Mouse (Mus musculus): ENCODE results near the gene Fopnl. TPM values are rescaled to one million over a fixed set of nuclear protein-coding genes. Genes with fewer than 3 reads are reported as not detected.
A peak's percentile ranks its signal among the peaks of the same experiment; 100 is the strongest.

Fopnl gene
- polyA plus RNA-seq (2015; fragmentation: Nextera tagmentation; extraction: Ambion mirVana): 192 TPM in 2 replicates

- peaks cover 17% of the 10 kb centered on the region for H3K4me1 ChIP-seq (replicated peaks)
- WGBS: 5% methylated on average over 51 of the region's 51 CpGs
- H3K9me3 ChIP-seq: no peaks in the 10 kb centered on the region
- peaks cover 14% of the 10 kb centered on the region for H3K36me3 ChIP-seq
- peak within 1 kb of the TSS; percentile 87 for H3K4me3 ChIP-seq
- peak within 1 kb of the TSS; percentile 85 for H3K9ac ChIP-seq
- peaks cover 10% of the 10 kb centered on the region for H3K27me3 ChIP-seq
- ATAC-seq (ENCODE audit: low read depth): peak; percentile 100
- H3K4me2 ChIP-seq: peak within 1 kb of the TSS; percentile 81
- H3K27ac ChIP-seq (replicated peaks): peak within 1 kb of the TSS; percentile 94
Observed at GRCm38 (mm10) chr16:14316884-14317876, at the start of gene Fopnl. Gene Fopnl, minus strand, starts transcription at chr16:14317405.

- ATAC-seq (ENCODE audit: low read depth): no peak
- Histone ChIP-seq H3K4me3 (no peak overlapping the region), H3K4me1 (replicated peaks) (peaks cover 13% of the 10 kb centered on the region), H3K27ac (replicated peaks) (no peak overlapping the region), H3K27me3 (no peaks in the 10 kb centered on the region), H3K9ac (no peak overlapping the region), H3K9me3 (no peaks in the 10 kb centered on the region), H3K36me3 (no peaks in the 10 kb centered on the region), H3K4me2 (no peak overlapping the region)
- WGBS: 100% methylated on average over 1 of the region's 1 CpGs
Observed at GRCm38 (mm10) chr16:14366017-14366416, 48.8 kb upstream of the Fopnl start.

GRCm38 (mm10) chr16:14365457-14365856, 48.3 kb upstream of the Fopnl start:
- no peak for ATAC-seq (ENCODE audit: low read depth)
- H3K36me3 ChIP-seq: no peaks in the 10 kb centered on the region
- no peak overlapping the region for H3K4me2 ChIP-seq
- WGBS: 72% methylated on average over 4 of the region's 4 CpGs
- H3K27ac ChIP-seq (replicated peaks): no peak overlapping the region
- H3K27me3 ChIP-seq: no peaks in the 10 kb centered on the region
- H3K4me3 ChIP-seq: no peak overlapping the region
- H3K4me1 ChIP-seq (replicated peaks): peaks cover 16% of the 10 kb centered on the region
- H3K9ac ChIP-seq: no peak overlapping the region
- H3K9me3 ChIP-seq: no peaks in the 10 kb centered on the region

GRCm38 (mm10) chr16:14364066-14364465, 46.9 kb upstream of the Fopnl start:
- WGBS: 88% methylated on average over 6 of the region's 6 CpGs
- no peak overlapping the region for H3K9ac ChIP-seq
- H3K9me3 ChIP-seq: no peaks in the 10 kb centered on the region
- H3K27ac ChIP-seq (replicated peaks): no peak overlapping the region
- peaks cover 16% of the 10 kb centered on the region for H3K4me1 ChIP-seq (replicated peaks)
- no peak for ATAC-seq (ENCODE audit: low read depth)
- H3K36me3 ChIP-seq: no peaks in the 10 kb centered on the region
- no peaks in the 10 kb centered on the region for H3K27me3 ChIP-seq
- no peak overlapping the region for H3K4me2 ChIP-seq
- H3K4me3 ChIP-seq: no peak overlapping the region

GRCm38 (mm10) chr16:14363496-14363895, 46.3 kb upstream of the Fopnl start:
- Histone ChIP-seq H3K36me3 (no peaks in the 10 kb centered on the region), H3K27ac (replicated peaks) (no peak overlapping the region), H3K4me3 (no peak overlapping the region), H3K9me3 (no peaks in the 10 kb centered on the region), H3K9ac (no peak overlapping the region), H3K4me1 (replicated peaks) (peaks cover 16% of the 10 kb centered on the region), H3K27me3 (no peaks in the 10 kb centered on the region), H3K4me2 (no peak overlapping the region)
- no peak for ATAC-seq (ENCODE audit: low read depth)
- 92% methylated on average over 3 of the region's 3 CpGs for WGBS

DNA sequence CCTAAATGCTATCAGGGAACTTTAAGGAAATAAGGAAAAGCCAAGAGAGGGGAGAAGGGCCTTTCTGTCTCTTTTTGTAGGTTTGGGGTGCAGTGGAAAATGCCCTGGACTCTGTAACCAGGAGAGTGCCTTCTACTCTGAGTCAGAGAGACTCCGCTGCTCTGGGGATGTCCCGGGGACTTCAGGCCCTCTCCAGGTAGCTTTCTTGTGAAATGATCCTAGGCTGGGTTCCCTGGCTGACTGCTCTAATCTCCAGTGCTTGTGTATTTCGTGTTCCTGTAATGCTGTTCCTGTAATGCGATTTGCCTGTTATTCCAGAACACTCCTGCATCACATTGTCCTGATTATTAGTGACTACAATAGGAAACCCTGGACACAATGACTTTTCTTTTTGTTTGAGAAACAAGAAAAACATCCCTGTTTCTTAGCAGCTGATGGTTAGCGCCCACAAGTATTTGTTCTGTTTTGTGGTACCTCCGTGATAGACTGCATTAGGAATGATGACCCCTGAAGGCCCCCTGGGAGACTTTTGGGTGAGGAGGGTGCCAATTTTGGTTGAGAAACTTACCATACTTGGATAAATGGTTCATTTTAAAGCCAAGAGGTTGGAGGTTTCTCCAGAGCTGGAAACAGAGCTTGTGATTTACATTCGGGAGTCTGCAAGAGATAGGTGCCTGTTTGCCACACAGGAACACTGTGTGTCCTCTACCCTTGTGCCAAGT, 45.1 kb upstream of the Fopnl start:
- Histone ChIP-seq H3K4me1 (replicated peaks) (peaks cover 16% of the 10 kb centered on the region), H3K36me3 (no peaks in the 10 kb centered on the region), H3K9ac (peak overlapping the region; percentile 85), H3K27ac (replicated peaks) (peak overlapping the region; percentile 69; the same call in 1 of the 2 replicates), H3K4me2 (peak overlapping the region; percentile 88), H3K27me3 (no peaks in the 10 kb centered on the region), H3K4me3 (peak overlapping the region; percentile 85), H3K9me3 (no peaks in the 10 kb centered on the region)
- 25% methylated on average over 7 of the region's 7 CpGs for WGBS
- peak; percentile 21; the same call in 1 of the 2 replicates for ATAC-seq (ENCODE audit: low read depth)

DNA sequence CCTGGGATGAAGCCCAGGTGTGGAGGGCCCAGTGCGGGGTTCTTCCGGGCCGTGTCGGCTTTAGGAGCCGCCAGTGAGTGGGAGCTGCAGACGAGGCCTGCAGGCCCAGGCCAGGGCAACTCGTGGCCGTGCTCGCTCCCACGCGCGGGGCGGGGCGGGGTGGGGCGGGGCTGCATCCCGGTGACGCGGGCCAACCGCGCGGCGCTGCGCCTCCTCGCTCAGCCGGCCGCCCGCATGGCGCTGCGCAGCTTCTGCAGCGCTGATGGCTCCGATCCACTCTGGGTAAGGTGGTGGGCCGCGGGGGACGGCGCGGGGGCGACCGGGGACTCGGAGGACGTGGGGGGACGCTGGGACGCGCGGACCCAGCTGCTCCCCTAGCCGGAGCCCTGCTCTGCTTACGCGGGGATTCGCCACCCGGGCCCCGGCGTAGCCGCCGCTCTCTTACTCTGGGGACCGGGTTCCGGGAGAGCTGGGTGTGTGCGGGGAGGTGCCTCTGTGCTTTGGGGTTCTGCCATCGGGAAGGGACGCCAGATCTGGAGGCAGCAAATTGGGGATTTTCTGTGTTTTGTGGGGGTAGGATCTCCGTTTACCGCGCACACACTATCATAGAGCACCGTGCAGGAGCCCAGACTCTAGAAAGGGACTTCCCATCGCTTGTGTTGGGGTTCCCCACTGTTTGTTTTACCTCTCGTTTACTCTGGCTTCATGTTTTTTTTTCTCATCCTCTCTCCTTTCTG, 44.3 kb upstream of the Fopnl start, which contains the start of gene Abcc1:
Gene Abcc1 (plus strand): TSS at position 197 of the 737 bp plus-strand sequence.
- H3K9ac ChIP-seq: peak within 1 kb of the TSS; percentile 85
- H3K36me3 ChIP-seq: no peaks in the 10 kb centered on the region
- no peaks in the 10 kb centered on the region for H3K27me3 ChIP-seq
- peaks cover 16% of the 10 kb centered on the region for H3K4me1 ChIP-seq (replicated peaks)
- peak within 1 kb of the TSS; percentile 69 for H3K27ac ChIP-seq (replicated peaks)
- peak; percentile 99 for ATAC-seq (ENCODE audit: low read depth)
- H3K4me3 ChIP-seq: peak within 1 kb of the TSS; percentile 85
- WGBS: under 1% methylated on average over 54 of the region's 64 CpGs
- H3K9me3 ChIP-seq: no peaks in the 10 kb centered on the region
- peak within 1 kb of the TSS; percentile 88 for H3K4me2 ChIP-seq

GRCm38 (mm10) chr16:14360931-14361330, 43.7 kb upstream of the Fopnl start:
- Histone ChIP-seq H3K9ac (peak overlapping the region; percentile 85), H3K27ac (replicated peaks) (peak overlapping the region; percentile 69), H3K4me1 (replicated peaks) (peaks cover 16% of the 10 kb centered on the region), H3K27me3 (no peaks in the 10 kb centered on the region), H3K4me3 (peak overlapping the region; percentile 85), H3K36me3 (no peaks in the 10 kb centered on the region), H3K9me3 (no peaks in the 10 kb centered on the region), H3K4me2 (peak overlapping the region; percentile 88)
- peak; percentile 72 for ATAC-seq (ENCODE audit: low read depth)
- 2% methylated on average over 7 of the region's 7 CpGs for WGBS

DNA sequence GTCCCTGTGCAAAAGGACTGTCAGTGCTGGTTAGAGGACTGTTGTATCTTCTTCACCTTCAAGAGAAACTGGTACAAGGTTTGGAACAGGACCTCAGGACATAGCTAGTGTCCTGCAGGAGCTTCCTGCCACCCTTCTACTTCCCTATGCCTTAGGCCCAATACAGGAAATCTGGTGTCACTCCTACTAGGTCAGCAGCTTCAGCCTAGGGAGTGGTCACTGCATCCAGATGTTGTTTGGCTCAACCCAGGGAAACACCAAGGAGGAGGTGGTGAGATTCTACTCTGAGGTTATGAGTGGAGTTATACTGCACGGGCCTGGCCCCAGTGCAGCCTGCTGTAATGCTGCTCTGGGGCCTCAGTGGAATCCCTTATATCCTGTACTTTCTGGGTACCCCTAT, 41.3 kb upstream of the Fopnl start:
- Histone ChIP-seq H3K9me3 (no peaks in the 10 kb centered on the region), H3K36me3 (no peaks in the 10 kb centered on the region), H3K4me2 (no peak overlapping the region), H3K4me1 (replicated peaks) (peaks cover 16% of the 10 kb centered on the region), H3K4me3 (no peak overlapping the region), H3K27me3 (no peaks in the 10 kb centered on the region), H3K9ac (no peak overlapping the region), H3K27ac (replicated peaks) (no peak overlapping the region)
- no peak for ATAC-seq (ENCODE audit: low read depth)
- WGBS: 69% methylated on average over 1 of the region's 1 CpGs

- no peaks in the 10 kb centered on the region for H3K9me3 ChIP-seq
- peaks cover 15% of the 10 kb centered on the region for H3K4me1 ChIP-seq (replicated peaks)
- H3K4me3 ChIP-seq: no peak overlapping the region
- H3K36me3 ChIP-seq: no peaks in the 10 kb centered on the region
- 82% methylated on average over 2 of the region's 2 CpGs for WGBS
- H3K4me2 ChIP-seq: no peak overlapping the region
- no peak for ATAC-seq (ENCODE audit: low read depth)
- no peak overlapping the region for H3K27ac ChIP-seq (replicated peaks)
- no peak overlapping the region for H3K9ac ChIP-seq
- H3K27me3 ChIP-seq: no peaks in the 10 kb centered on the region
Observed at GRCm38 (mm10) chr16:14357859-14358258, 40.7 kb upstream of the Fopnl start.

GRCm38 (mm10) chr16:14352663-14353062, 35.5 kb upstream of the Fopnl start:
- no peaks in the 10 kb centered on the region for H3K9me3 ChIP-seq
- no peak overlapping the region for H3K27ac ChIP-seq (replicated peaks)
- H3K4me3 ChIP-seq: no peak overlapping the region
- ATAC-seq (ENCODE audit: low read depth): no peak
- H3K27me3 ChIP-seq: no peaks in the 10 kb centered on the region
- H3K4me2 ChIP-seq: no peak overlapping the region
- no peak overlapping the region for H3K9ac ChIP-seq
- H3K36me3 ChIP-seq: no peaks in the 10 kb centered on the region
- no peaks in the 10 kb centered on the region for H3K4me1 ChIP-seq (replicated peaks)
- 66% methylated on average over 5 of the region's 5 CpGs for WGBS

All from neural tube, embryonic 13.5 days (tissue).